Mouse (Mus musculus) intestine, postnatal 0 days (tissue): ENCODE measurements around the gene Atxn1. TPM values are rescaled to one million over a fixed set of nuclear protein-coding genes. Genes with fewer than 3 reads are reported as not detected.

Experiments
- ATAC-seq: fragments of 200-750 bp; cut with Nextera tagmentation; 2 replicates; pipeline ENCODE4 v1.8.0; 2017; ENCODE audit warnings: mild to moderate bottlenecking, moderate TSS enrichment, moderate library complexity
- H3K27ac ChIP-seq: fragments of 300-500 bp; sonication (generic); 2 replicates; pipeline ENCODE4 v1.5.1; 2014; ENCODE audit warnings: mild to moderate bottlenecking, low read depth, low read length, moderate library complexity
- H3K27me3 ChIP-seq: fragments of 300-500 bp; sonication (generic); replicated peaks from 2 replicates; pipeline ENCODE4 v1.6.1; 2014; ENCODE audit warnings: low read length, mixed read lengths; ENCODE audit not compliant: control insufficient read depth, insufficient read depth
- H3K36me3 ChIP-seq: fragments of 300-500 bp; sonication (generic); 2 replicates; pipeline ENCODE4 v1.6.1; 2014; ENCODE audit warnings: mild to moderate bottlenecking, moderate library complexity; ENCODE audit not compliant: control insufficient read depth, insufficient read depth
- H3K4me1 ChIP-seq: fragments of 300-500 bp; sonication (generic); replicated peaks from 2 replicates; pipeline ENCODE4 v1.6.1; 2014; ENCODE audit warnings: antibody characterized with exemption, low read length, mixed read lengths; ENCODE audit not compliant: control insufficient read depth, insufficient read depth
- H3K4me2 ChIP-seq: fragments of 300-500 bp; sonication (generic); replicated peaks from 2 replicates; pipeline ENCODE4 v1.6.1; 2014; ENCODE audit warnings: low read depth, mild to moderate bottlenecking, moderate library complexity
- H3K4me3 ChIP-seq: fragments of 300-500 bp; sonication (generic); 2 replicates; pipeline ENCODE4 v1.5.1; 2014; ENCODE audit warnings: low read depth, low read length
- H3K9ac ChIP-seq: fragments of 300-500 bp; sonication (generic); 2 replicates; pipeline ENCODE4 v1.6.1; 2014; ENCODE audit warnings: mild to moderate bottlenecking, low read depth, low read length
- H3K9me3 ChIP-seq: fragments of 300-500 bp; sonication (generic); 2 replicates; pipeline ENCODE4 v1.6.1; 2016; ENCODE audit warnings: mixed run types; ENCODE audit not compliant: control insufficient read depth
- CTCF ChIP-seq: sonication (generic); IDR thresholded peaks from 2 replicates; pipeline ENCODE4 v1.5.1; 2016; ENCODE audit warnings: low read depth, mild to moderate bottlenecking, control low read depth, antibody characterized with exemption, moderate library complexity
- WGBS: fragments of 180-500 bp; shearing (Covaris S2); extraction: QIAGEN DNeasy Blood & Tissue Kit; methylation state at CpG from one replicate; pipeline ENCODE4 v1.1.7; 2014; 5-methylcytosine and 5-hydroxymethylcytosine counted together
- polyA plus RNA-seq: library from polyadenylated mRNA; unstranded; fragments of >200 nt; fragmentation: Nextera tagmentation; extraction: Ambion mirVana; gene quantifications from 2 replicates; pipeline ENCODE4 v1.2.1, GENCODE M21; 2015

Gene Atxn1
- polyA plus RNA-seq, 1 experiment from 2014 or later = 6.1 TPM

DNA sequence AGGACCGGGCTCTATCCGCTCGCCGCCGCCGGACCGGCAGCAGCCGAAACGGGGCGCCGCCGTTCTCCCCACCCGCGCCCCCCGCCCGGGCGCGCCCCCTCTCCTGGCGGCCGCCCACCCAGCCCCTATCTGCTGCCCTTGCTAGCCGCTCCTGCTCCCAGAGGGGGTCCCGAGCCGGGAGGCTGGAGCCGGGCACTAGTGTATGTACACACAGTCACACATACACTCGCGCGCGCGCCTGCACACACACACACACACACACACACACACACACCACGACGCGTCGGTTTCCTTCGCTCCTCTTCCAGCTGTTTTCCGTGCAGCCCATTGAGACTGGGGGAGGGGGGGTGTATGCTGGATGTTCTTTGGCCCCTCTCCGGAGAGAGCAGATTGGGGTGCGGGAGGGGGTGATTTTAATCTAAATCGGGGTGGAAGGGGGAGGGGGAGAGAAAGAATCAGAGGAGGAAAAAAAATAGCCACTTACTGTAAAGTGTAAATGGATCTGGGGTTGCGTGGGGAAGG, 416 bp downstream of the Atxn1 start:
- WGBS = 0% methylated on average over 19 of the region's 39 CpGs

DNA sequence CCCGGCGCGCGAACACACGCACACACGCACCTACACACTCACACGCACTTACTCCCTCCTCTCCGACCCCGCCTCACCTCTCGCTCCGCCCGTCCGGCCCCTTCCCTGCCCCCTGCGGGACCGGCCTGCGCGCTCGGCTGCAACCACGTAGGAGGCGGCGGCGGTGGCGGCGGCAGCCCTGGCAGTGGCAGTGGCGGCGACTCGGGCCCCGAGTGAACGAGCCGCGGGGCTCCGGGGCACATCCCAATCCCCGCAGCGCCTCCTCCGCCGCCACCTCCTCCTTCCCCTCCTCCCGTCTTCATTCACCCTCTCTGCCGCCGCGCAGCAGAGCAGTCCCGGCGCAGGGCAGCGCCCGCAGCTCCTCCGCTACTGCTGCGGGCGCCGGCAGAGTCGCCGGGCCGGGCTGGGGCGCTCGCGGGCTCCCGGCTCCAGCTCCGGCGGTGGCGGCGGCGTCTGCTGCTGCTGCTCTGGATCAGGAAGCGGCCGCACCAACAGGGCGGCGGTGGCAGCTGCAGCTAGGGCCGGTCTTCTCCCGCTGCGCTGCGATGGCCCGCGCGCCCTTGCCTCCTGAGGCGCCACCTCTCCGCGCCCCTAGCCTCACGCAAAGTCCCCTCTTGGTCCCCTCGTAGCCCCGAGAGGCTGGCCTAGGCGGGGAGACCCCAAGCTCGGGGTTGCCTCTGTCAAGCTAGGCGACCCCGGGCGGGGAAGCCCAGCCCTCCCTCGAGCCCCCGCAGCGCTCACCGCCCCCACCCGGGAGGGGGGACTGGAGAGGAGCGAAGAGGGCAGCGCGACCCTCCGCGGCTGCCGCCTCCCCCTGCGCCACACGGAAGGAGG, 1.1 kb downstream of the Atxn1 start:
- H3K4me1 ChIP-seq = peaks cover 13% of the 10 kb centered on the region
- H3K9ac ChIP-seq = peak overlapping the region; percentile 97
- peak; percentile 54 for TF ChIP-seq CTCF
- WGBS = under 1% methylated on average over 80 of the region's 95 CpGs
- no peaks in the 10 kb centered on the region for H3K9me3 ChIP-seq
- peak overlapping the region; percentile 89 for H3K4me3 ChIP-seq
- peak overlapping the region; percentile 87 for H3K4me2 ChIP-seq
- H3K27ac ChIP-seq = peak overlapping the region; percentile 99
- no peaks in the 10 kb centered on the region for H3K27me3 ChIP-seq
- peak; percentile 68 for ATAC-seq
- H3K36me3 ChIP-seq = no peaks in the 10 kb centered on the region

More for the DNA sequence above, 416 bp downstream of the Atxn1 start:
- peak; percentile 32 for ATAC-seq
- TF ChIP-seq CTCF = no peak
- Histone ChIP-seq H3K4me2 (peak overlapping the region; percentile 87), H3K36me3 (no peaks in the 10 kb centered on the region), H3K27me3 (no peaks in the 10 kb centered on the region), H3K9ac (peak overlapping the region; percentile 97), H3K4me3 (peak overlapping the region; percentile 89), H3K9me3 (no peaks in the 10 kb centered on the region), H3K4me1 (peaks cover 10% of the 10 kb centered on the region), H3K27ac (peak overlapping the region; percentile 99)

DNA sequence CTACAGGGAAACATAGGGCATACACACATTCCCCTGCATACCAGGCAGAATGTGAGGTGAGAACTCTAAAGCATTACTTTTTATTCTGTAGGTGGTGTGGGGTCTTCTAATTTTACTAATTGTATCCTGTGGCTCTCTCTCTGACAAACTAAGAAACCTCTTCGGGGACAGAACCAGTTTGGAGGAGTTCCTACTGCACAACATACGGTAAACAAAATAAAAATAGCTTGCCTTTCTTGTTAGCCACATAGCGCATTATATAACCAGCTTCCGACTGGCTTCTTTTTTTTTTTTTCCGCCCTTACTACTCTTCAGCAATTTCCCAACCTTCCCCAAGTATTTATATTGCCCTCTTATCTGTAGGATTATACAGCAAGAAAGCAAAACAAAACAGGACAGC, 2.0 kb downstream of the Atxn1 start:
- peak overlapping the region; percentile 97 for H3K9ac ChIP-seq
- H3K36me3 ChIP-seq = no peaks in the 10 kb centered on the region
- peak; percentile 20; the same call in 1 of the 2 replicates for ATAC-seq
- peak overlapping the region; percentile 99 for H3K27ac ChIP-seq
- peak overlapping the region; percentile 87 for H3K4me2 ChIP-seq
- WGBS = 2% methylated on average over 5 of the region's 5 CpGs
- H3K4me1 ChIP-seq = peaks cover 14% of the 10 kb centered on the region
- H3K4me3 ChIP-seq = peak overlapping the region; percentile 89
- no peaks in the 10 kb centered on the region for H3K9me3 ChIP-seq
- no peak for TF ChIP-seq CTCF
- no peaks in the 10 kb centered on the region for H3K27me3 ChIP-seq

DNA sequence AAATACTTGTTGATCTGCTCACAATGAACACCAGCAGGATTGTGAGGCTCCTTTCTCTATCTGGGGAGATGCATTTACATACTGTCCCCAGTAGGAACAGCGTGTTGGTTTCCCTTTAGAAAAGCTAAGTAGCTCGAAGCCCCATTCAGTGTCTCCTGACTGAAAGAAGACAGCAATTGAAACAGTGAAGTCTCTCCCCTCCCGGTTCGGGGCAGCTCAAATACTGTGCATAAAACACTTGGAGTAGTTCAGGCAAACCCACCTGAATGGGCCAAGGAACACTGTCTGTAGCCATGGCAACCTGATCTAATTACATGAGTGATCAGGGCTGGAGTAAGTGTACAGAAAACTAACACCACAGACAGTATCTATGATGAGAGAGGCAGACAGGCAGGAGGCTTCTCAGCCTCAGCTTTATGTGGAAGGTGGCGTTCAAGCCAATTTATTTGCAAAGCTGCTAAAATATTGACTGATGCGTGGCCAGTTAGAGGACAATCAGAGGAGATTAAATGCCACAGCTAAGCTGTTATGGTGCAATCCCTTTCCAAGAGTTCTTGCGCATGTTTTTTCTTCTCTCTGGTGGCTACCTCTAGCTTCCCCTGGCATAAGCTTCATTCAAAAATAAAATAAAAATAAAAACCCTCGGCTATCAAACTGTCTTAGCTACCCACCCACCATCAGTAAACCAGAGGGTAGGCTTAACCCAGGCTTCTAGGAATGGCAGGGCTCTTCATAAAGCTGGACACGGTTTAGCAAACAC, 2.8 kb downstream of the Atxn1 start:
- 45% methylated on average over 9 of the region's 9 CpGs for WGBS
- Histone ChIP-seq H3K4me2 (peak overlapping the region; percentile 87), H3K27ac (0 out of 2 replicates have a peak overlapping the region, but pooled peaks have one; percentile 41), H3K27me3 (no peaks in the 10 kb centered on the region), H3K36me3 (no peaks in the 10 kb centered on the region), H3K9me3 (no peaks in the 10 kb centered on the region), H3K4me3 (0 out of 2 replicates have a peak overlapping the region, but pooled peaks have one; percentile 89), H3K9ac (no peak overlapping the region), H3K4me1 (peaks cover 14% of the 10 kb centered on the region)
- no peak for ATAC-seq
- peak; percentile 34; the same call in 1 of the 2 replicates for TF ChIP-seq CTCF

DNA sequence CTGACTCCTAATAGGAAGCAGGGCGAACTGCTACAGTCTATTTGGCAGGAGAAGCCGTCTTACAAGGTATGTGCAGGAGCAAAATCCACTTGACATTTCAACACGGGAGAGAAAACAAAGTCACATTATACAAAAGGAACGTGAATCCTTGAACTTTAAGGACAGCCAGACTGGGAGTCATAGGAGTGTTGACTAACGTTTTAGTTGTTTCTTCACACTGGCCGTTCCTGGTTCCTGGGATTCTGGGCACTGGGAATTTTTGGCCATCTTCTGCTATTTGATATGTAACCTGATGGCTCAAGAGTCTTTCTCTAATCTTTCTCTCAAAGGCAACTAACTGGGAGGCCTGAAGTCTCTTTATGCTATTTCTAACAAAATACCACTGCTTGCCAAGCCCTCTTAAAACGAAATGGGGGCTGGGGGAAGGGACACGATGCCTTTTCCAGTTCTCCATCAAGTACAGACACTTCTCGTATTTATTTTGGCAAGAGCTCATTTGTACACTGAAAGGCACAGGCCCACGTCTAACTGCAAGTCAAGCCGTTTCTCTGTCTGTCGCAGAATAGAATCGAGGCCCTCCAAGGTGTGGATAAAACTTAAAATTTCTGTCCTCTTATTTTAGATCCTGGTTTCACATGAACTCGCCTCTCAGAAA, 4.4 kb downstream of the Atxn1 start:
- 60% methylated on average over 14 of the region's 14 CpGs for WGBS
- H3K4me1 ChIP-seq = peaks cover 10% of the 10 kb centered on the region

More for the DNA sequence above, 4.4 kb downstream of the Atxn1 start:
- no peak for TF ChIP-seq CTCF
- Histone ChIP-seq H3K36me3 (no peaks in the 10 kb centered on the region), H3K9me3 (no peaks in the 10 kb centered on the region), H3K9ac (no peak overlapping the region), H3K4me2 (no peak overlapping the region), H3K4me3 (no peak overlapping the region), H3K27ac (no peak overlapping the region), H3K27me3 (no peaks in the 10 kb centered on the region)
- ATAC-seq = no peak
